Mouse (Mus musculus): ENCODE measurements around the gene Arhgef19. TPM values are rescaled to one million over a fixed set of nuclear protein-coding genes. Genes with fewer than 3 reads are reported as not detected.

Arhgef19 gene
- polyA plus RNA-seq, 1 experiment from 2014 or later: 2.4 TPM

DNA sequence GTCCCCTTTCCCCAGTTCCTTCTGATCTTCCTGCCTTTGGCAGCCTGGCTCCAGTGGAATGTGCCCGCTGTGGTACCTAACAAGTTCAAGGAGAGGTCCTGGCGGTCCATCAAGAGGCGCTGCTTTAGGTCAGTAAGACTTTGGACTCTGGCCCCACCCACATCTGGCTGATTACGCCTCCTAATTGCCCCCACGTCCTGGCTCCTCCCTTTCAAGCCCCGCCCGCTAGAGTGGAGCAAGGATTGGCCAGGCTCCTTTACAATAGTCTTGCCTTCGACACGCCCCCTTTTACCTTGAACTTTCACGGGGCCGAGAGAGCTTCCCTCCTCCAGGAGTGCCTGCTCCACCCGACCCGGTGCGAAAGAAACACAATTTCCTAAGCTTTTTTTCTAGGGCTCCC lies 1.3 kb downstream of the Arhgef19 start:
- Histone ChIP-seq H3K4me3 (peak overlapping the region; percentile 10), H3K4me2 (peak overlapping the region; percentile 65), H3K4me1 (peaks cover 34% of the 10 kb centered on the region), H3K9ac (no peak overlapping the region), H3K27ac (no peak overlapping the region), H3K36me3 (no peaks in the 10 kb centered on the region), H3K27me3 (replicated peaks) (peaks cover 97% of the 10 kb centered on the region), H3K9me3 (replicated peaks) (no peaks in the 10 kb centered on the region)
- WGBS (ENCODE audit: insufficient replicate concordance): 1% methylated on average over 14 of the region's 14 CpGs
- peak; percentile 48 for ATAC-seq

DNA sequence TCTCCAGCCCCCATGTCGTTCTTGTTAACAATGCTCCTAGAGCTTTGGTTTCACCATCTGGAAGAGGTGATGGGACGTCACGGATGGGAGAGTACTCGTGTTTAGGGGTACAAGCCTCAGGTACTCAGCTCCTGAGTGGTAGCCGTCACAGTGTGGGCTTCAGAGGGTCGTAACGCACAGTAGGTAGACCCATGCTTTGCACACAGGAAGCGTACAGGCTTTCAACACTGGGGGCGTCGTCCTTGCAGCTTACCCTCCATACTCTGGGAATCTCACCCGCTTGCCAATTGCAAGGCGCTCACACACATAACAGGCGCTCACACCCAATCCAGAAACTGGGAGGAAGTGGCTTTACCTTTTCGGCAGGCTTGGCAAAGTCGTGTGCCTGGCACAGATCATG lies 2.6 kb downstream of the Arhgef19 start:
- Histone ChIP-seq H3K27ac (no peak overlapping the region), H3K9ac (no peak overlapping the region), H3K4me2 (no peak overlapping the region), H3K36me3 (no peaks in the 10 kb centered on the region), H3K27me3 (replicated peaks) (peaks cover 98% of the 10 kb centered on the region), H3K4me3 (no peak overlapping the region), H3K9me3 (replicated peaks) (no peaks in the 10 kb centered on the region), H3K4me1 (peaks cover 34% of the 10 kb centered on the region)
- 23% methylated on average over 15 of the region's 15 CpGs for WGBS (ENCODE audit: insufficient replicate concordance)
- no peak for ATAC-seq

DNA sequence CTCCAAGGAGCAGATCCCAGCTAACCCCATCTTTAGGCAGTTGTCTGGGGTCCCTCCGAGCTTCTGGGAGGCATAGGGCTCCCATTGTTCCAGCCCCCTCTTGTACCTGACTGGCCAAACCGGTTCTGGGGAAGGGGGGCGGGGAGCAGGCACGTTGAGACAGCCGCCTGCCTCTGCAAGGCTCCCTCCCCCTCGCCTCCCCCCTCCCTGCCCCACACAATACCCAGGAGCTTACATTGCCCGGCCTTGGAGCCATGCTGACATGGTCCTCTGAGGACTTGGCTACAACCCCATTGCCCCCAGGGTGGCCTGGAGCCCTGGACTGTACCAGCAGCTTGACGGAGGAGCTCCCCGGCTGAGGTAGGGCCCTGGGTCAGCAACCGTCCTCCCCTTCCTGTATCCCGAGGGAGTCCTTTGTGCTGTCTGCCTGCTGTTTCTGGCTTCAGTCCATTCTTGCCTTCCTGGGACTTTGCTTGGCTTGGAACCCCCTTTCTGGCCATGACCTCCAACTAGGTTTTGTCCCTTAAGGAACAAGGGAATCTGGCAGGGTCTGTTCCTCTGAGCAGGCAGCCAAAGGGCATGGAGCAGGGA lies 3.4 kb downstream of the Arhgef19 start:
- H3K27ac ChIP-seq: no peak overlapping the region
- no peak overlapping the region for H3K9ac ChIP-seq
- H3K4me3 ChIP-seq: no peak overlapping the region
- 10% methylated on average over 11 of the region's 11 CpGs for WGBS (ENCODE audit: insufficient replicate concordance)
- H3K27me3 ChIP-seq (replicated peaks): peaks cover 99% of the 10 kb centered on the region
- no peaks in the 10 kb centered on the region for H3K36me3 ChIP-seq
- H3K4me2 ChIP-seq: no peak overlapping the region
- no peaks in the 10 kb centered on the region for H3K9me3 ChIP-seq (replicated peaks)
- no peak for ATAC-seq
- H3K4me1 ChIP-seq: peaks cover 41% of the 10 kb centered on the region

DNA sequence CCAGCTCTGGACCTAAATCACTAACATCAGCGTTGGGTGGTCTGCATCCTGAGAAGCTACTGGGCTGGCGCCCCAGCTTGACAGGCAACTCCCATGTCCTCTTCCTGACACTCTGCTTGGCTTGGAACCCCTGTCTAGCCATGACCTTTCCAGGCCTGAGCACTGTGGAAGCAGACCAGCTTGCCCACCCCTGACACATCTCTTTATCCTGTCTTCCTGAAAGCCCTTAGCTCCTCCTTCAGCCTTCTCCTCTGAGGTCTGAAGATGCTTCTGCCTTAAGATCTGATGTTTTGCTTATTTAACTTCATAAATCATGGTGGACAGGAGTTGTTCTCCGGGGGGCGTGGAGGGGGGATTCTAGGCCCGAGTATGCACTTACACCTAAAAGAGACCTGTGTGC lies 4.3 kb downstream of the Arhgef19 start:
- Histone ChIP-seq H3K27me3 (replicated peaks) (peaks cover 100% of the 10 kb centered on the region), H3K4me1 (peaks cover 47% of the 10 kb centered on the region), H3K9ac (no peak overlapping the region), H3K4me2 (no peak overlapping the region), H3K27ac (no peak overlapping the region), H3K9me3 (replicated peaks) (no peaks in the 10 kb centered on the region), H3K4me3 (no peak overlapping the region), H3K36me3 (no peaks in the 10 kb centered on the region)
- WGBS (ENCODE audit: insufficient replicate concordance): 46% methylated on average over 5 of the region's 5 CpGs
- no peak for ATAC-seq

DNA sequence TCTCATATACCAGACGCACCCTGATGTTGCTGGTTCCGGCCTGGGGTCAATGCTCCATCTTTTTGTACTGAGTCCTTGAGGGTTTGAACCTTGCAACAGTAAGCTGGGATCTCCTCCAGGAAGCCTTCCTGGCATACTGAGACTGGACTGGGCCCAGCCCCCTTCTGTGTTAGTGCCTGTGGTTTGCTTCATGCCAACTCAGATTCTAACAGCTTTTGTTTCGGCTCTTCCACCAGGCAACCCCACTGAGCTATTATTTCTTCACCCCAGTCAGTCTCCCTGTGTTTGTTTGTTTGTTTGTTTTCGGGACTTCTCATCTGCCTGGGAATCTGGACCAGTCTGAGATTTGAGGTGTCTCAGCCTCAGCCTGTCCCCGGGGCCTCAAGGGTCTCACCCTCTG lies 5.1 kb downstream of the Arhgef19 start:
- Histone ChIP-seq H3K4me1 (peaks cover 40% of the 10 kb centered on the region), H3K9me3 (replicated peaks) (no peaks in the 10 kb centered on the region), H3K36me3 (no peaks in the 10 kb centered on the region), H3K4me2 (no peak overlapping the region), H3K4me3 (no peak overlapping the region), H3K27ac (no peak overlapping the region), H3K9ac (no peak overlapping the region), H3K27me3 (replicated peaks) (peaks cover 100% of the 10 kb centered on the region)
- no peak for ATAC-seq
- 48% methylated on average over 5 of the region's 5 CpGs for WGBS (ENCODE audit: insufficient replicate concordance)

DNA sequence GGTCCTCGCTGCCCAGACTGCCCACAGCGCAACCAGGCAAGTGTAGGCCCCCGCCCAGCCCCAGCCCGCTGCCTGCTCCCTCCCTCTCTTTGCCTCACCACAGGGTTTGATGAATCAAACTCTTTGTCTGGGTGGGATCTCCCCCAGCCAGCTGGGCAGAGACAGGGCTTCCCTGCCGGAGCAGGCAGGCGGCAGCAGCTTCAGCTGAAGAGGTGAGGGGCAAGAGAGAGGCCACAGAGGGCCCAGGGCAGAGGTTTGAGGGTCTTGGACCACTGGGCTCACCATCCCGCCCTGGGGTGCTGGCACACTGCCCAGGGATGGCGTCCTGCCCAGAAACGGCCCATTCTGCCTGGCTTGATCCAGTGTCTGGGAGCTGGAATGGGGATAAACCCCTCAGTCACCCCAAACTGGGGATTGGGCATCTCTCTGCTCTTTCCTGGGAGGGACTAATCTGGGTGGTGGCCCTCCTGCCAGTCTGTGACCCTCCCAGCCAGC lies 5.7 kb downstream of the Arhgef19 start:
- Histone ChIP-seq H3K4me3 (no peak overlapping the region), H3K27ac (no peak overlapping the region), H3K4me1 (peaks cover 34% of the 10 kb centered on the region), H3K36me3 (no peaks in the 10 kb centered on the region), H3K4me2 (no peak overlapping the region), H3K9ac (no peak overlapping the region), H3K9me3 (replicated peaks) (no peaks in the 10 kb centered on the region), H3K27me3 (replicated peaks) (peaks cover 100% of the 10 kb centered on the region)
- ATAC-seq: no peak
- WGBS (ENCODE audit: insufficient replicate concordance): 28% methylated on average over 9 of the region's 9 CpGs

DNA sequence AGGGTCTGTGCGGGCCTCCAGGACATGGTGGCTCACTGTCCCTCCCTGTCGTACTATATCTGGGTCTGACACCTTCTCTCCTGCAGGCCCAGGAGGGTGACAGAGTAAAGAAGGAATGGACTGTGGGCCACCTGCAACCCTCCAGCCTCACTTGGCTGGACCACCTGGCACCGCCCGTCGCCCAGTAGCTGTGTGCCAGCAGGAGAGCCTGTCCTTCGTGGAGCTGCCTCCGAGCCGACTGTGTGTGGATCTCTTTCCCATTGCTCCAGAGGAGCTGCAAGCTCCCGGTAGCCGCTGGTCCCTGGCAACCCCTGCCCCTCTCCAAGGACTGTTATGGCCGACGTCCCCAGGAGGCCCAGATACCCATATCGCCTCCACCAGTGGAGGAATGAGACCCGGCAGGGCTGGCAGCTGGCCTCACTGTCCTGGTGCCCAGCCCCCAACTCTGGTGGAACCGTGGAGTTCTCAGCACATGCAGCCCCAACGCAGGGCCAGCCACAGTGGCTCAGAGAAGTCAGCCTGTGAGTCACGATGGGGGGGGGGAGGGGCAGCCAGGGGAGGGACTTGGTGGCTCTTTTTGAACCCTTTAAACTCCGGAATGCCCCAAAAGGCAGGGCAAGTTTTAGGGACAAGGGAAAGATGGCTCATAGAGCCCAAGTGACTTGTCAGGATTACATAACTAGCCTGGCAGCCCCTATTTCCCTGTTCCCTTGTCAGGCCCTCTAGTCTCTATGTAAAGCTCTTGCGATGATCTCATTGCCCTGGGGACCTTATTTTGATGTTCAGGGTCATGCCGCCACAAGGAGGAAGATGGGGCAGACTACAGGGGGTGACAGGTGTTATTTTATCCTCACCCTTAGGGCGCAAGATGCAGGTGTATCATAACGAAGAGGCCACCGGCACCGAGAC lies 7.0 kb downstream of the Arhgef19 start:
- no peak overlapping the region for H3K9ac ChIP-seq
- peak overlapping the region; percentile 61; the same call in 1 of the 2 replicates for H3K4me2 ChIP-seq
- 21% methylated on average over 24 of the region's 24 CpGs for WGBS (ENCODE audit: insufficient replicate concordance)
- no peaks in the 10 kb centered on the region for H3K9me3 ChIP-seq (replicated peaks)
- no peaks in the 10 kb centered on the region for H3K36me3 ChIP-seq
- H3K4me1 ChIP-seq: peaks cover 23% of the 10 kb centered on the region
- H3K27ac ChIP-seq: no peak overlapping the region
- H3K4me3 ChIP-seq: no peak overlapping the region; the same call in 1 of the 2 replicates
- peaks cover 100% of the 10 kb centered on the region for H3K27me3 ChIP-seq (replicated peaks)
- no peak for ATAC-seq

DNA sequence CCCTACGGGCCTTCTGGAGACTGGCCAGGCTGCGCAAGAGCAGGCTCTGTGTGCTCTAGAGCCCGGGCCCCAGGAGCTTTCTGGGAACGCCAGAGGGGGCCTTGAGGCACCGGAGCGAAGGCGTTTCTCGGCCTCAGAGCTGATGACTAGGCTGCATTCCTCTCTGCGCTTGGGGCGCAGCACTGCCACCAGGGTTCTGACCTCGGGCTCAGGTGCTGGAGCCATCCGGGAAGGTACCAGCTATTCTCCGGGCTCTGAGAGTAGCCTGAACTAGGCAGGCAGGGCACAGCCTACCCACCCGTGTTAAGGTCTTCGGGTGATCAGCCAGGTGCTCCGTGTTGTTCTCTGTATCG lies 7.7 kb downstream of the Arhgef19 start:
- H3K9ac ChIP-seq: no peak overlapping the region
- 9% methylated on average over 17 of the region's 17 CpGs for WGBS (ENCODE audit: insufficient replicate concordance)
- no peak overlapping the region; the same call in 1 of the 2 replicates for H3K4me3 ChIP-seq
- peak overlapping the region; percentile 61 for H3K4me2 ChIP-seq
- no peak overlapping the region for H3K27ac ChIP-seq
- peaks cover 23% of the 10 kb centered on the region for H3K4me1 ChIP-seq
- peaks cover 98% of the 10 kb centered on the region for H3K27me3 ChIP-seq (replicated peaks)
- ATAC-seq: no peak
- H3K9me3 ChIP-seq (replicated peaks): no peaks in the 10 kb centered on the region
- no peaks in the 10 kb centered on the region for H3K36me3 ChIP-seq

DNA sequence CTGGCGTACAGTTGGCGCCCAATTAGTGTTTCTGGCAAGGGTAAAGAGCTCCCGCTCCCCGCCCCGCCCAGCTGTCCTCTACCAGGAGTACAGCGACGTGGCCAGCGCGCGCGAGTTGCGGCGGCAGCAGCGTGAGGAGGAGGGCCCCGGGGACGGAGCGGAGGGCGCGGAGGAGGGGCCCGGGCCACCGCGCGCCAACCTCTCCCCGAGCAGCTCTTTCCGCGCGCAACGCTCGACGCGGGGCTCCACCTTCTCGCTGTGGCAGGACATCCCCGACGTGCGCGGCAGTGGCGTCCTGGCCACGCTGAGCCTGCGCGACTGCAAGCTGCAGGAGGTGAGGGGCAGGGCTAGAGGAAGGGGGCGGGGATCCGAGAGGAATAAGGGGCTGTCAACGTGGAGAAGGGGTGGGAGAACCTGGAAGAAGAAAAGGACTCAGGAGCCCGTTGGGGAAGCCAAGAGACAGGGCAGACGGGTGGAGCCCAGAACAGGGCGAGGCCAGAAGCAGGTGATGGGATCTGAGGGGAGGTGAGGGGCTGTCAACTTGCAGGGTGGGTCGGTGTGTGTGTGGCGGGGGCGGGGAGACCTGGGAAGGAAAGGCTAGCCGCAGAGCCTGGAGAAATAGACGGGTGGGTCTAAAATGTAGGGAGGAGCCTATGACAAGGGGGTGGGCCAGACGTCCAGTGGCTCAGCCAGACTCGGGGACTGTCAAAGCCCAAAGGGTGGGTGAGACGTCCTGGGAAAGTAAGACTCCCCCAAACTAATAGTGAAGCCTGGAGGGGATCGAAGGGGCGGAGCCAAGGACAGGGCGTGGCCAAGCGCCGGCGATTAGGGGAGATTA lies 8.7 kb downstream of the Arhgef19 start:
- H3K4me3 ChIP-seq: peak overlapping the region; percentile 40
- peaks cover 17% of the 10 kb centered on the region for H3K4me1 ChIP-seq
- peak; percentile 34 for ATAC-seq
- H3K4me2 ChIP-seq: peak overlapping the region; percentile 61
- peaks cover 88% of the 10 kb centered on the region for H3K27me3 ChIP-seq (replicated peaks)
- no peaks in the 10 kb centered on the region for H3K36me3 ChIP-seq
- peak overlapping the region; percentile 41; the same call in 1 of the 2 replicates for H3K9ac ChIP-seq
- no peak overlapping the region for H3K27ac ChIP-seq
- WGBS (ENCODE audit: insufficient replicate concordance): 3% methylated on average over 59 of the region's 60 CpGs
- no peaks in the 10 kb centered on the region for H3K9me3 ChIP-seq (replicated peaks)

DNA sequence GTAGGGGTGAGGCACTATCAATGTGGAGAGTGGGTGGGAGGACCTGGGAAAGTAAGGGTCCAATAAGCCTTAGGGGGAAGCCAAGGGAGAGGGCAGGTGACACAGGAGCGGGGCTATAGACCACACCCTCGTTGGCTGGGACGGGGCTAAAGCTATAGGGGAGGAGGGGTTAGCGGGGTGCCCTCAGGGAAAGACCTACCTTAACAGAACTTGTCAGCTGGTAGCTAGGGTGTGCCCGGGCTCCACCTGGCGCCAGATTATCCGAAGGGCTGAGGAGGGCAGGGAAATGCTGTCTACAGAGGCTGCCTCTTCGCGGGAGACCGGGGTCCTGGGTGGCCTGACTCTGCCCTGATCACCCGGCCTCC lies 9.3 kb downstream of the Arhgef19 start:
- WGBS (ENCODE audit: insufficient replicate concordance): 9% methylated on average over 11 of the region's 11 CpGs
- Histone ChIP-seq H3K9me3 (replicated peaks) (no peaks in the 10 kb centered on the region), H3K4me1 (peaks cover 17% of the 10 kb centered on the region), H3K4me3 (no peak overlapping the region), H3K36me3 (no peaks in the 10 kb centered on the region), H3K27ac (no peak overlapping the region), H3K4me2 (peak overlapping the region; percentile 61), H3K27me3 (replicated peaks) (peaks cover 82% of the 10 kb centered on the region), H3K9ac (no peak overlapping the region)
- ATAC-seq: peak; percentile 18; the same call in 1 of the 2 replicates

DNA sequence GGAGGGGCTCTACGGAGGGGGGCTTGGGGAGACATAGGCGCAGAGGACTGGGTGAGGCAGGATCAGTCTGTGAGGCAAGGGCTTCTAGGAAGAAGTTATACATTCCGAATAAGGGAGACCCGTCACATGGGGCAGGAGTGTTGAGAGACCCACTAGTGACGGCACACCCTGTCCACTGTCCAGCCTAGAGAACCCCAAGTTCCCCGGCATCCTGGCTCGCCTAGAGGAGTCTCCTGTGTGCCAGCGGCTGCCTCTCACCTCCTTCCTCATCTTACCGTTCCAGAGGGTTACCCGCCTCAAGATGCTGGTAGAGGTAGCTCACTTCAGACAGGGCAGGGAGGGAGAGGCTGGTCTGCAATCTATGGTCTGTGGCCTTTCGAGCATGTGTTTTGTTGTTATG lies 10.1 kb downstream of the Arhgef19 start:
- Histone ChIP-seq H3K9me3 (replicated peaks) (no peaks in the 10 kb centered on the region), H3K4me3 (no peak overlapping the region), H3K9ac (no peak overlapping the region), H3K27me3 (replicated peaks) (peaks cover 79% of the 10 kb centered on the region), H3K36me3 (no peaks in the 10 kb centered on the region), H3K27ac (no peak overlapping the region), H3K4me2 (no peak overlapping the region), H3K4me1 (peaks cover 17% of the 10 kb centered on the region)
- WGBS (ENCODE audit: insufficient replicate concordance): 59% methylated on average over 11 of the region's 11 CpGs
- no peak for ATAC-seq

DNA sequence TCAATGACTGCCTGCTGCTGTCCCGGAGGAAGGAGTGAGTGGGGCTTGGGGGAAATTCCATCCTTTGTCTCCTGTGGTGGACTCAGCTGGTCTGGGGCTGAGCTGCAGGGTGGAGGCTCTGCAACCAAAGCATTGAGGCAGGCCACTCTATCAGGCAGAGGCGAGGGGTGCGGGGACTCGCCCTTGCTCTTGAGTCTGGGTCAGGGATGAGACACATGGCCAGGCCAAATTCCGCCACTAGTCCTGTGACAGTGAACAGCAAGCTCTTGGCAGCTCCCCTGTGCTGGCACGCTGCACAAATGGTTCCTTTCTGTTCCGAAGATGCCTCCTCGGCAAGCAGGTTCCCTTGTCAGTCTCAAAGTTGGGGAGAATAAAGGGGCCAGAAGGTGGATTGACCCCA lies 11.8 kb downstream of the Arhgef19 start:
- no peak for ATAC-seq
- no peak overlapping the region for H3K27ac ChIP-seq
- no peak overlapping the region for H3K9ac ChIP-seq
- no peak overlapping the region for H3K4me2 ChIP-seq
- H3K27me3 ChIP-seq (replicated peaks): peaks cover 62% of the 10 kb centered on the region
- H3K9me3 ChIP-seq (replicated peaks): no peaks in the 10 kb centered on the region
- H3K4me1 ChIP-seq: peaks cover 17% of the 10 kb centered on the region
- 59% methylated on average over 8 of the region's 8 CpGs for WGBS (ENCODE audit: insufficient replicate concordance)
- H3K36me3 ChIP-seq: no peaks in the 10 kb centered on the region
- no peak overlapping the region for H3K4me3 ChIP-seq
